Mouse (Mus musculus): Measurements from ENCODE around the gene Lingo2.

- TF ChIP-seq HCFC1 (IDR thresholded peaks at IDR 0.05; ENCODE audit: borderline replicate concordance, insufficient read depth, low read length): no peak
- TF ChIP-seq MAFK (IDR thresholded peaks at IDR 0.05; ENCODE audit: insufficient read depth, low read depth, low read length): no peak
- TF ChIP-seq CHD2 (IDR thresholded peaks at IDR 0.05; ENCODE audit: low read depth, low read length): no peak
- no peak for TF ChIP-seq ZC3H11A (IDR thresholded peaks at IDR 0.05; ENCODE audit: borderline replicate concordance, low read depth, low read length)
- TF ChIP-seq ZNF384 (IDR thresholded peaks at IDR 0.05; ENCODE audit: low read depth, low read length): no peak
These were observed 1106.4 kb downstream of the Lingo2 start for GRCm38 (mm10) chr4:35845140-35845539.

All from ES-E14 (cell line).